Mouse (Mus musculus) testis, adult 2 months (tissue): ENCODE measurements around the gene Ttc9b. TPM values are rescaled to one million over a fixed set of nuclear protein-coding genes. Genes with fewer than 3 reads are reported as not detected.

Source experiments
- H3K27ac ChIP-seq: fragments of 200-500 bp; 2 replicates; pipeline ENCODE4 v1.5.1; 2012; ENCODE audit warnings: low read depth, low read length; ENCODE audit not compliant: control insufficient read depth, insufficient read depth
- H3K27me3 ChIP-seq: fragments of 200-500 bp; 2 replicates; pipeline ENCODE4 v1.6.1; 2012; ENCODE audit warnings: mild to moderate bottlenecking, low read length, moderate library complexity; ENCODE audit not compliant: control insufficient read depth, insufficient read depth
- H3K36me3 ChIP-seq: fragments of 200-500 bp; 2 replicates; pipeline ENCODE4 v1.6.1; 2012; ENCODE audit warnings: mild to moderate bottlenecking, low read length; ENCODE audit not compliant: control insufficient read depth, insufficient read depth
- H3K4me1 ChIP-seq: fragments of 200-500 bp; 2 replicates; pipeline ENCODE4 v1.6.1; 2012; ENCODE audit warnings: low read length; ENCODE audit not compliant: control insufficient read depth, insufficient read depth
- H3K4me3 ChIP-seq: fragments of 200-500 bp; 2 replicates; pipeline ENCODE4 v1.5.1; 2012; ENCODE audit warnings: low read depth, mild to moderate bottlenecking, low read length, moderate library complexity, mixed read lengths; ENCODE audit not compliant: control insufficient read depth
- CTCF ChIP-seq: fragments of 200-500 bp; IDR thresholded peaks from 2 replicates; pipeline ENCODE4 v1.5.1; 2012; ENCODE audit warnings: low read depth, mild to moderate bottlenecking, inconsistent platforms, low read length, moderate library complexity; ENCODE audit not compliant: control insufficient read depth, insufficient read depth, insufficient replicate concordance
- POLR2A ChIP-seq: fragments of 200-500 bp; IDR thresholded peaks from 2 replicates; pipeline ENCODE4 v1.6.1; 2012; ENCODE audit warnings: low read depth, mild to moderate bottlenecking, inconsistent platforms, low read length, moderate library complexity; ENCODE audit not compliant: control insufficient read depth
- polyA plus RNA-seq: library from polyadenylated mRNA; depleted of rRNA; stranded (reverse); fragments of >200 nt; gene quantifications from 2 replicates; pipeline ENCODE4 v1.2.3, GENCODE M21; 2012; rRNA removed

The Ttc9b gene
- polyA plus RNA-seq, result 0.29 and 0.51 TPM in 2 replicates

DNA sequence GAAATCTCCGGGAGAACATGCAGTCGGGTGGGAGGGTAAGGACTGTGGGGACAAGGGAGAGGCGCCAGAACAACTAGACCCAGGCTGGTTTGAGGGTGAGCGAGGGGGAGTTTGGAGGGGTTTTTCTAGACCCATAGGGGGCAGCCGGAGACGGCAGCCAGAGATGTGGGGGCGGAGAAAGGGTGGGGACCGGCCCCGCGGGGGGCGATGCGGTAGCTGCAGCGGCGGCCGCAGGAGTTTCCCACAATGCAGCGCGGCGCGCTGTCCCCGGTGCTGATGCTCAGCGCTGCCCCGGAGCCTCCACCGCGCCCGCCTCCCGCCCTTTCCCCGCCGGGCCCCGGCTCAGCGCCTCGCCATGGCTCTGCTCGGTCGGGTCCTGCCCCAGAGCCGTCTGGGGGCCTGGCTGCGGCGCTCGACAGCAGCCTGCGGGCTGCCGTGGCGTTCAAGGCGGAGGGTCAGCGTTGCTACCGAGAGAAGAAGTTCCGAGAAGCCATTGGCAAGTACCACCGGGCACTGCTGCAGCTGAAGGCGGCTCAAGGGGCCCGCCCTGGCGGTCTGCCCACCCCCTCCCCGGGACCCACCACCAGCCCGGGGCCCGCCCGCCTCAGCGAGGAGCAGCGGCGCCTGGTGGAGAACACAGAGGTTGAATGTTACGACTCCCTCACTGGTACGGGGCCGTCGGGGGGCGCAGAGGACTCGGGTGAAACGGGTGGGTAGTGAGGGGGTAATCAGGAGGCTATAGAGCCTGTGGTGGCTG lies at the start of gene Ttc9b:
Gene Ttc9b (plus strand): TSS at position 235 of the 757 bp plus-strand sequence.
- no peaks in the 10 kb centered on the region; the same call in 1 of the 2 replicates for H3K36me3 ChIP-seq
- TF ChIP-seq CTCF, result no peak
- no peak for TF ChIP-seq POLR2A
- H3K4me1 ChIP-seq, result peaks cover 12% of the 10 kb centered on the region
- H3K27ac ChIP-seq, result no peak within 1 kb of the TSS
- H3K4me3 ChIP-seq, result no peak within 1 kb of the TSS; the same call in 1 of the 2 replicates
- no peaks in the 10 kb centered on the region for H3K27me3 ChIP-seq

GRCm38 (mm10) chr7:27604661-27605348 lies 48.9 kb upstream of the Ttc9b start:
- TF ChIP-seq POLR2A (no peak), CTCF (no peak)
- no peaks in the 10 kb centered on the region for H3K27me3 ChIP-seq
- H3K27ac ChIP-seq, result no peak overlapping the region

DNA sequence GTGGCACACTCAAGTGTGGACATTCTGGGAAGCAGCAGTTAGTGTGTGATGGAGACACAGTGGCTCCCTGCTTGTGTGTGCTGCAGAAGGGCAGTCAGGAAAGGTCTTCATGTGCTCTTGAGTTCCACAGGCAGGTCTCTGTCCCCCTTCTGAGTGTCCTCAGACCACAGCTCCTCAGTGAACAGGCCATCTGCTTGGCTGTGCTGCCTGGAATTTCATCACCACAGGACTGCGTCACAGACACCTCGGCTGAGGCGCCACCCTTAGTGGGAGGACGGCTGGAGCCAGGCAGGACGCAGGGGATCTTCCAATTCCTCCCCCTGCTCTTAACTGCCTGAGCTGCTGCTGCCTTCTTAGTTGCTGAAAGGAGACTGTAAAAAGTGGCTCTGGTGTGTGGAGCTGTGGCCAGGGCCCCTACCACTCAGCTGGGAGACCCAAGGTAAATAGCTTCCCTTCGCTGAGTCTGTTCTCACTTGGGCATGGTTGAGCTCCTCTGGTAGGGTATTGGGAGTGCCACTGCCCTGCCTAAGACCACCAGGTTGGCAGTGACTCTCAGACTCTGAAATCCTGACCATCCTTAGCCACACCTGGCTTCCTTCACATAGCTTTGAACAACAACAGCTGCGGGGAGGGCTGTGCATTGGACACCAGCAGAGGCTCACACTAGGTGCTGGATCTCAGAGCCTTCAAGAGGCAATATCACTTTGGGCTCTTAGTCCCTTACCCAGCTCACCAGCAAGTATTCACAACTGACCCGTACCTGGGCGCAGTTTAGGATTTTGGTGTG lies 48.0 kb upstream of the Ttc9b start:
- H3K27ac ChIP-seq, result peak overlapping the region; percentile 26; the same call in 1 of the 2 replicates
- no peaks in the 10 kb centered on the region for H3K27me3 ChIP-seq
- peaks cover 20% of the 10 kb centered on the region for H3K4me1 ChIP-seq
- no peaks in the 10 kb centered on the region for H3K36me3 ChIP-seq
- peak overlapping the region; percentile 14 for H3K4me3 ChIP-seq
- TF ChIP-seq POLR2A (0 out of 2 replicates have a peak, but pooled peaks have one; percentile 9), CTCF (no peak)

More at GRCm38 (mm10) chr7:27604661-27605348, 48.9 kb upstream of the Ttc9b start:
- no peak overlapping the region for H3K4me3 ChIP-seq
- H3K4me1 ChIP-seq, result peaks cover 20% of the 10 kb centered on the region
- H3K36me3 ChIP-seq, result no peaks in the 10 kb centered on the region

- Histone ChIP-seq H3K27ac (peak overlapping the region; percentile 69), H3K36me3 (peaks cover 2% of the 10 kb centered on the region; the same call in 1 of the 2 replicates), H3K4me1 (peaks cover 18% of the 10 kb centered on the region), H3K27me3 (no peaks in the 10 kb centered on the region), H3K4me3 (no peak overlapping the region)
- TF ChIP-seq CTCF, result no peak
- TF ChIP-seq POLR2A, result peak; percentile 50; the same call in 1 of the 2 replicates
Measured at GRCm38 (mm10) chr7:27606481-27607254, 47.0 kb upstream of the Ttc9b start.

DNA sequence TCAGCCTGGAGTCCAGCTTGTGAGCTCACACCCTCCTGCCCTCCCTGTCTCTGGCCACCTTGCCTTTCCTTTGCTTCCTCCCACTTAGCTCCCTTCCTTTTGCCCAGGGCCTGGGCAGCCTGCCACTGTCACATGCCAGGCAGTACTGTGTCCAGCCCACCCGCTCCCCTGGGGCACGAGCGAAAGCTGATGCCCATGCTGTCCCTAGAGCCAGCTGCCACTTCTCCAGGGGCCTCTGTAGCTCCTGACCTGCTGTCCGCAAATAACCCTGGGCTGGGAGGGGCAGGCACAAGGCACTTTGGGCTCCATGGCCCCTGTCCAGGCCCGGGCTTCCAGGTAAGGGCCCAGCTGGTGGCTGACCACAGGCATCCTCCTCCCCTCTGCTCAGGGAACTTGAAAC lies 46.1 kb upstream of the Ttc9b start:
- Histone ChIP-seq H3K4me1 (peaks cover 15% of the 10 kb centered on the region), H3K27ac (peak overlapping the region; percentile 69)

GRCm38 (mm10) chr7:27608130-27608529 lies 45.6 kb upstream of the Ttc9b start:
- Histone ChIP-seq H3K36me3 (peaks cover 2% of the 10 kb centered on the region; the same call in 1 of the 2 replicates), H3K4me1 (peaks cover 16% of the 10 kb centered on the region), H3K27me3 (no peaks in the 10 kb centered on the region), H3K27ac (peak overlapping the region; percentile 69), H3K4me3 (no peak overlapping the region)
- TF ChIP-seq CTCF (no peak), POLR2A (no peak)

More for the DNA sequence above, 46.1 kb upstream of the Ttc9b start:
- Histone ChIP-seq H3K36me3 (peaks cover 2% of the 10 kb centered on the region; the same call in 1 of the 2 replicates), H3K4me3 (no peak overlapping the region), H3K27me3 (no peaks in the 10 kb centered on the region)
- TF ChIP-seq CTCF, result no peak
- TF ChIP-seq POLR2A, result peak; percentile 34
